Mouse (Mus musculus): ENCODE measurements around the gene Gm49366.
"Not testable (repeated sequence)": the region's sequence is repeated elsewhere in the genome, so short reads cannot be mapped to it uniquely, and the experiment has no call there.

The Gm49366 gene

DNA sequence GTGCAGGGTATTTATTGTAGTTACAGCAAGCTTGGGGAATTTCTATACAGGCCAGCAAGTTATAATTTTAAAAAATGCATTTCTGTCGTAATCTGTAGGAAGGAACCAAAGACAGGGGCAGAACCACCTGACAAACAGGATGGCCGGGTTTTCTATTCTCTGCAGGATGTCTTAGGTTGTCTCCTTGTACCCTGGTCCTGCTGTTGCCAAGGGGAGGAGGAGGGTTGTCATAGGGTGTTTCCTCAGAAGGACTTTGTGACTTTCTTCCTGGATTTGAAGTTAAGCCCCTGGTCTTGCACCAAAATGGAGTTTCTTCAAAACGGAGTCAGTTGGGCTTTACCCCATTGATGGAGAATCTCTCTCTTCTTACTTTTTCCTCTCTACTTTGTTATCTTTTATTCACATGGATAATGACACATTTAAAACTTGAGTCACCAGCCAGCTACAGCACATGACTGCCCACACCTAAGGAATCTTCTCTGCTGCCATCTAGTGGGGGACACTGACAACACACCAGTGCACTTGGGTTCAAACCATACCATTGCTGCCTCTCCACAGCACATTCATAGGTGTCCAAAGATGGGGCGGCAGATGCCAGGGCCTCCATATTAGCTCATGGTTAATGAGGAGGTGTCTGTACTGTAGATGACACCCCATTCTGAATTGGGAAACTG is 7.9 kb upstream of the Gm49366 start:
- in situ Hi-C loops (cut with MboI, MseI), result no loop called here

DNA sequence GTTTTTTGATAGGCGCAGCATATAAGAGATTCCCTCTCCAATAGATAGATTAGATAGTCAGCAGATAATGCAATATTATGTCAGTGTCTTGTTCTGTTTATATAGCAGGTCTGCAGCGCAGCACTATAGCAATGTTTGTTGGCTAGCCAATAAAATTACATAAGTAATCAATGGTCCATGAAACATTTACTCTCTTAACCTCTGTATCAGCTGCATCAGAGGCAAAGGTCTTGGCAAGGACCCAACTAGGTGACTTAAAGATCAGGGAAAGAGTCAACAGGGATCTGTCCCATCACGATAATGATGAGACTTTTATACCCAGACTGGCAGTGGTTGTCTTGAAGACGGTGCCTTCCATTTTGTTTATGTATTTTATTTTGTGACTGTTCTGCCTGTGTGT is 5.9 kb upstream of the Gm49366 start:
- in situ Hi-C loops (cut with MboI, MseI), result no loop called here

DNA sequence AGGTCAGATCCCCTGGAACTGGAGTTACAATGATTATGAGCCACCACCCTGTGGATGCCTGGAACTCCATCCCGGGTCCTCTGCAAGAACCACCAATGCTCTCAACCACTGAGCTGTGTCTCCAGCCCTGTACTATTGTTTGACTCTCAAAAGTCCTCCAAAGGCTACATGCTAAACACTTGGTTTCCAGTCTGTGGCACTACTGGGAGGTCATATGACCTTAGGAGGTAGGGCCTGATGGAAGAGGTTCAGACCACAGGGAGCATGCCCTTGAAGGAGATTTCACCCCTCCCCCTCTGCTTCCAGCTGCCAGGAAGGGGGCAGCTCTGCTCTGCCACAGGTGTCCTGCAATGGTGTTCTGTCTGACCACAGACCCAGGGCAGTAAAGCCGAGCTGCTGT is 5.4 kb upstream of the Gm49366 start:
- in situ Hi-C loops (cut with MboI, MseI), result not testable (repeated sequence)

DNA sequence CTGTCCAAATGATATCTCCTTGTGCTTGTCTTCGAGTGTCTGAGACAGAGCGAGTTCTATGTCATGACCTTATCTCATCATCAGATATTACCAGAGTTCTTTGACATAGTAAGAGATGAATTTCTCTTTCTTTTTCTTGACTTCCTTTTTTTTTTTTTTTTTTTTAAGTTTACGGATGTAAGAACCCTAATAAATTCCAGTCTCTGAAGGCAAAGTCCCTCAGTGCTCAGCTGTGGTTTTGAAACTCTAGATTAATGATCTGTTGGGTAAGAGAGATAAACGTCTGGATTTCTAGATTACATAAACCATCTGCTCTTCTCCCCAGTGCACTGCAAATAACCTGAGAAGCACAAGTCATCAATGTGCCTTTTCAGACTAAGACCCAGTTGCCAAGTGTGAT is 4.6 kb upstream of the Gm49366 start:
- in situ Hi-C loops (cut with MboI, MseI), result no loop called here

DNA sequence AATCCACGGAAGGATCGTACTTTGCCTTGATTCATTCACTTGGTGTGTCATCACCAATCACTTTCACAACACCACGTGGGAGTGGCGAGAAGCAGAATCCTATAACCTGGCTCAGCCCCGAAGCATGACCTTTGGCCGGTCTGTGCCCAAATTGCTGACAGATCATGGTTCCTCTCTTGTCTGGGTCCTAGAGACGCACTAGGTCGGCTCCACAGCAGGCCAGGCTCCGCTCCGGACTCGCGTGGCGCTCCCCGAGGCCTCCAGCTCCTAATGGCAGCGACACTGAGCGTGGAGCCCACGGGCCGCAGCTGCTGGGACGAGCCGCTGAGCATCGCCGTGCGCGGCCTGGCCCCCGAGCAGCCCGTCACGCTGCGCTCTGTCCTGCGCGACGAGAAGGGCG is 494 bp upstream of the Gm49366 start, which contains the start of gene Acot4:
TSS of gene Acot4 (plus strand) at position 139 of the 400 bp plus-strand sequence.
- in situ Hi-C loops (cut with MboI, MseI), result not testable (repeated sequence)

DNA sequence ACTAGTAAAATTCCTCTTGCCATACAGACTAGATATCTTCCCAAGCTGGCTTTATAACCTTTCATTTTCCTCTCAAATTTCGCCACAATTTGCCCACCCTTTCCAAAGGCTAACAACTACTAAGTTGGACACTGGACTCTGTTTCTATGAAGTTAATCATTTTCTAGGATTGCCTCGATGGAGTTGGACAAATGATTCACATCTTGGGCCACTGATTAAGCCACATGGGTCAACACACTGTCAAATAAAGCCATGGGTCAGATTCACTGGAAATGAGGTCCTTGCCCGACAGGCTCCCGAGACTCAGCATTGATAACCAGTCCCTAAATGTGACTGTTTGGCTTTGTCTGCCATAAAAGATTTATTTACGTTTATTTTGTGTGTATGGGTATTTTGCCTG is 3.5 kb downstream of the Gm49366 start:
- in situ Hi-C loops (cut with MboI, MseI), result loop anchor here (5.0 kb wide), 1 partner anchor 70 kb away; no protein-coding TSS in a partner anchor

DNA sequence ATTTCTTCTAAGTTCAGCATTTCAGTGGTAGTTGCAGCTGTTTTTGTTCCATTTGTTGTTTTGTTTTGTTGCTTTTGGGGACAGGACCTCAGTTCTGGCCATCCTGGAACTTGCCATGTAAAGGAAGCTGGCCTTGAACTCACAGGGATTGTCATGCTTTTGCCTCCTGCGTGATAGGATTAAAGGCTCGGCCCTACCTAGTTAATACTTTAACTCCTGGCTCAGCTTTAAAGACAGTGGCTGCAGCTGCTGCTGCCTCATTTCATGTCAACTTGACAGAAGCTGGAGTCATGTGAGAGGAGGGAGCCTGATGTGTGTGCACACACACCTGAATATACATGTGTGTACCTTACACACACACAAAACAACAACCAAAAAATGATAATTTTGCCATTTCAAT is 5.3 kb downstream of the Gm49366 start:
- in situ Hi-C loops (cut with MboI, MseI), result loop anchor here (5.0 kb wide), 1 partner anchor 72 kb away; no protein-coding TSS in a partner anchor

DNA sequence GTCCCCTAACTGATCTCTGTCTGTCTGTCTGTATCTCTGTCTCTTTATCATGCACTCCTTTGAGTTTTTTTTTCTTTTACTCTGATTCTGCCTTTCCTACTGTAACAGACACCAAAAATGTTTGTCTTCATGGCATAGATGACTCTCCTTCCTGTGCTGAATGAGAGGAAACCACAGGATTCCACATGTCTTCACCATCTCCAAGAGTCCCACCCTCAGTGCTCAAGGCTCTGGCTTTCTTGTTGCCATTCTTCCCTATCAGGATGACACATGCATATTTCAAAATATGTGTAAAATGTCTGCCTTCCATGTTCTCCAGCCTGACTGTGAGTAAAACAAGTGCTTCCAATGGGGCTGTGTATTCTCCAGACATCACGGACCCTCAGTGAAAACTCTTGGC is 8.2 kb downstream of the Gm49366 start:
- in situ Hi-C loops (cut with MboI, MseI), result no loop called here

DNA sequence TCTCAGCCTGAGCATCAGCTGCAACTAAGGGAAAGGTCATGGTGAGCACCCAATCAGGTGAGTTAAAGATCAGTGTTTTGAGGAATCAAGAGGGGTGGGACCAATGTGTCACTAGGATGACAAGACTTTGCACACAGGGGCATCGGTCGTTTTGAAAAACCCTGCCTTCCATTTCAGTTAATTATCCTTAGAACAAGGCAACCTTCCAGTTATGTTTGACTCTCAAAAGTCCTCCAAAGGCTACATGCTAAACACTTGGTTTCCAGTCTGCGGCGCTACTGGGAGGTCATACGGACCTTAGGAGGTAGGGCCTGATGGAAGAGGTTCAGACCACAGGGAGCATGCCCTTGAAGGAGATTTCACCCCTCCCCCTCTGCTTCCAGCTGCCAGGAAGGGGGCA is 12.0 kb downstream of the Gm49366 start:
- in situ Hi-C loops (cut with MboI, MseI), result loop anchor here in 1 of 2 experiments (25.0 kb wide), 1 partner anchor 938 kb away; no protein-coding TSS in a partner anchor

DNA sequence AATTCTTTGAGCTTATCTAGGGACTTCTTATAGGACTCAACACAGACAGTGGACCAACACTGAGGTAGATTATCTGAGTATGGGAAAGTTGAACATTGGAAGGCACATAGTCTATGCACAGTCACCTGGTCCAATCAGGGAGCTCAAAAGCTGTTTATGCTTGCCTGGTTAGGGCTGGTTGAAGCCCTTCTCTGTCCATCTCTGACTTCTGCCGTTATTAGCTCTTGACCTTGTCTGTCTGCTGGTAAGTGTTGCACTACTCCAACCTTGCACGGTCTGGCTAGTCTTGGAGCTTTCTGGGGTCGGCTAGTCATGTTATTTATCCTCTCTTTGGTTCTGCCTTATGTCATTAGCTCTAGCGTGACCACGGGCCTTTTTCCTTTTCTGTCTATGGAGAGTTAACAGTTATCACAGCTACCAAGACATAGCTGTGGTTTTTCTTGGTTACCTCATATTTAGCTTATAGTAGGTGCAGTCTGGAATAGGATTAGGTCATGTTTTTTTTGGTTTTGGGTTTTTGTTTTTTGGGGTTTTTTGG is 13.3 kb downstream of the Gm49366 start, which contains the start of gene Acot3:
TSS of gene Acot3 (plus strand) at position 208 of the 538 bp plus-strand sequence.
- in situ Hi-C loops (cut with MboI, MseI), result loop anchor here in 1 of 2 experiments (25.0 kb wide), 1 partner anchor 940 kb away; no protein-coding TSS in a partner anchor

DNA sequence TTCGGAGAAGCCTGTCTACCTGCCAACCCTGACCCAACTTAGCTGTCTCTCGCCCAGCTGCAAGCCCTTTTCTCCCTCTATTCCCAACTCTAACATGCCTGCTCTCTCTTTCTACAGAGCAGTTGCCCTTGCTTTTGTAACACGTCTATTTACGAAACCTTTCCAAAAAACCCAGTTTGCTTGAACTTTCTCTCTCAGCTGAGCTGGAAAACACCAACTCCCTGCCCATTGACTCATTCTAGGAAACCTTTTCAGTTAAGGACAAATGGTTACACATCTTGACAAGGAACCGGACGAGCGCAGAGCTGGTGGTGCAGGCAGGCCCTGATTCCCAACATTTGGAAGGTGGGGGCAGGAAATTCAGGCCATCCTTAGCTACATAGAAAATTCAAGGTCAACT is 13.9 kb downstream of the Gm49366 start:
- in situ Hi-C loops (cut with MboI, MseI), result loop anchor here in 1 of 2 experiments (25.0 kb wide), 1 partner anchor 940 kb away; no protein-coding TSS in a partner anchor

DNA sequence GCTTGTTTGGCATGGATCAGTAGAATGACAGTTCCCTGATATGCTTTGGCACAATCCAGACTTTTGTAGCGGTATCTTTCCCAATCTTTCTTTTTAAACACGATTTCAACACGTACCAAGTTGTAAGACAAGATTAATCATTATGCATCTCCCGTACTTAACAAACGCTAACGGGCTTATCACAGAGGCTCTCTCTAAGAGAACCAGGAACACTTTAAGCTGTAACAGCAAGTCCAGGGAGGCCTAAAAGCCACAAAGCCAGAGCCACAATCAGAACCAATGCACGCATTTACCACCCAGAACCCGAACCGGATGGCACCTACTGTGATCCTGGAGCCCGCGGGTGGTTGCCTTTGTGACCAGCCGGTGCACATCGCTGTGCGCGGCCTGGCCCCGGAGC is 14.4 kb downstream of the Gm49366 start:
- in situ Hi-C loops (cut with MboI, MseI), result loop anchor here in 1 of 2 experiments (25.0 kb wide), 1 partner anchor 941 kb away; no protein-coding TSS in a partner anchor

DNA sequence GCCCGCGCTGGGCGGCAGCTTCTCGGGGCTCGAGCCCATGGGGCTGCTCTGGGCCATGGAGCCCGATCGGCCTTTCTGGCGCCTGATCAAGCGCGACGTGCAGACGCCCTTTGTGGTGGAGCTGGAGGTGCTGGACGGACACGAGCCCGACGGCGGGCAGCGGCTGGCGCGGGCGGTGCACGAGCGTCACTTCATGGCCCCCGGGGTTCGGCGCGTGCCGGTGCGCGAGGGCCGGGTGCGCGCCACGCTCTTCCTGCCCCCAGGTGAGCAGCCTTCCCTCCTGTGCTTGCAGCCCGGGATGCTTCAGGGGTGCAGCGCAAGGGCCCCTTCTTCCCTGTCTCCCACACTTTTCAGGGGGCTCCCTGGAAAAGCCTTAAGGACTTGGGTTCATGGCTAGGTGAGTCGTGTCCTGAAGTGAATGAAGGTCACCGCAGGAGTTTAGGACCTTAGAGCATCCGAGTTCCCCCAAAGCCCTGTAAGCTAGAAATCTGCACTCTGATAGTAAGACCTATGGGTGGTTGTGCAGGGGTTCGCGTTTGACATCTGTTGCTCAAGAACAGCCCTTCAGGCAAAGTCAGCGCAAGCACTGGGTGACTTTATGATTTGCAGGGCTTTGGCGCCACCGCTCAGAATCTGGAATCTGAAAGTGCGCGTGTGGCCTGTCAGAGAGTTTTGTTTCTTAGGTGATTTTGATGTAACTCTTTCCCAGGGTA is 15.1 kb downstream of the Gm49366 start:
- in situ Hi-C loops (cut with MboI, MseI), result loop anchor here in 1 of 2 experiments (25.0 kb wide), 1 partner anchor 942 kb away; no protein-coding TSS in a partner anchor

DNA sequence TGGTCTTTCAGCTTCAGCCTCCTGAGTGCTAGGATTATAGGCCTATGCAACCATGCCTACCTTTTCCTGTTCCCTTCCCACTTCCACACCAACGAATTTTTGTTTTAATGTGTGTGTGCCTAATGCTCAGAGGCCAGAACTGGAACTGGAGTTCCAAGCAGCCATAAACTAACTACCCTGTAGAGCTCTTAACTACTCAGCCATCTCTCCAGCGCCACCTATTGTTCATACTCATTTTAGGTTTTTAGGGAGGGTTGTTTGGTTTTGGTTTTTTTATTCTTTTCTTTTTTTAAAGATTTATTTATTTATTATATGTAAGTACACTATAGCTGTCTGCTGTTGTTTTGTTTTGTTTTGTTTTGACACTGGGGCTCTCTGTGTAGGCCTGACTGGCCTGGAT is 22.2 kb downstream of the Gm49366 start:
- in situ Hi-C loops (cut with MboI, MseI), result loop anchor here in 1 of 2 experiments (25.0 kb wide), 1 partner anchor 949 kb away; no protein-coding TSS in a partner anchor

DNA sequence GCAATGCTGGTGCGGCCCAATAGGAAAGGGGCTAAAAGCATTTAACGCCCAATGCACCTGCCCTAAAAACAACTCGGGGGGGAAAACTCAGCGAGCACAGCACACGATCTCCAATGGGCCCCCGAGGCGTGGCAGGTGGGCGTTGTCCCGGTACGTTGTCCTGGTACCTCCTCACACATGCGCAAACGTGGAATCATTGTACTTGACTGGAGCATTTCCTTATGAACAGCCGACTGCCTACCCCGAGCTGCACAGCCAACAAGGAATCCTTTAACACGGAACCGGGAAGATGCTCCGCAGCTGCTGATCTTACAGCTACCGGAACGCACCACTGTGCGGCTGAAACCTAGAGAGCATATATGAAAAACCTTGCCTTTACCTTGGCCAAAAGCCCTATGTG is 23.6 kb downstream of the Gm49366 start:
- in situ Hi-C loops (cut with MboI, MseI), result loop anchor here in 1 of 2 experiments (25.0 kb wide), 1 partner anchor 950 kb away; no protein-coding TSS in a partner anchor

DNA sequence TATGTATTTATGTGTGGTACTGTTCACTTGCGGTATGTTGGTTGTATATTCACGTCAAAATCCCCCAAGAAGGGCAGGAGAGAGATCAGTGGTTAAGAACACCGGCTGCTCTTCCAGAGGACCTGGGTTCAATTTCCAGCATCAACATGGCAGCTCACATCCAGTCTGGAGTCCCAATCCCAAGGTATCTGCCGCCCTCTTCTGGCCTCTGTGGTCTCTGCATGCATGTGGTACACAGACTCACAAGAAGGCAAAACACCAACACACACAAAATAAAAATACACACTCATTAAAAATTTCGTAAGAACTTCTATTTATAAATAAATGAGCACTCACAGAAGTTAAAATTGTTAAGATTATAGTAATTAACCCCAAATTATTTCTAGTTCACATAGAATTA is 24.5 kb downstream of the Gm49366 start:
- in situ Hi-C loops (cut with MboI, MseI), result loop anchor here in 1 of 2 experiments (25.0 kb wide), 1 partner anchor 951 kb away; no protein-coding TSS in a partner anchor

DNA sequence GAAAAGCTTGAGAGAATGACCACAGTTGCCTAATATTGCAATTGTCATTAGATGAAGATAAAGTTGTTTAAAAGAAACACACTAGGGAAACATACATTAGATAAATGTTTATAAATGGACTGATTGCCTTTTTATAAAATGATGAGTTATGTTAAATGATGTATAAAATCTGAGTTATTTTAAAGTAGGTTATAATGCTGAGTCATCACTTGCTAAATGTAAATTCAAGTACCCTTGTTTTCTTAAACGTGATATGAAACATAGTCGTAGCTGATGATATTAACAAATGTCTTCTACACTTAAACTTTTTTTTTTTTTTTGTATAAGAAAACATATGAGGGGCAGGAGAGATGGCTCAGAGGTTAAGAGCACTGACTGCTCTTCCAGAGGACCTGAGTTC is 25.1 kb downstream of the Gm49366 start:
- in situ Hi-C loops (cut with MboI, MseI), result loop anchor here in 1 of 2 experiments (25.0 kb wide), 1 partner anchor 952 kb away; no protein-coding TSS in a partner anchor

DNA sequence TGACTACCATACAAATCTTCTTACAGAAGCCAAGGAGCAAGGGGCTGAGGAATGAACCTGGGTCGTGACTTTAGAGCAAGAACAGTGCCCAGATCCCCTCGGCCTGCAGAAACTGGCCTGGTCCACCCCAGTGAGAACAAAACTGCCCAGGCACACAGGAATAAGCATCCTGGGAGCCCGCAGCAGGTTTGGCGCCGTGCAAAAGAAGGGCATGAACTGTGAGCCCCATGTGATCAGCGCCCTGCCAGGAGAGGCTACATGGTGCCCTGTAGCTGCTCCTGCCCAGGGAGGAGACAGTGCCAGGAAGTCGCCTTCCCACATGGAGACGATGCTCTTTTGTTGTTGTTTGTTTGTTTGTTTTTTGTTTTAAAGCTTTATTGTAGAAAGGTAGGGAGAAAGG is 25.9 kb downstream of the Gm49366 start:
- in situ Hi-C loops (cut with MboI, MseI), result loop anchor here in 1 of 2 experiments (25.0 kb wide), 1 partner anchor 952 kb away; no protein-coding TSS in a partner anchor

DNA sequence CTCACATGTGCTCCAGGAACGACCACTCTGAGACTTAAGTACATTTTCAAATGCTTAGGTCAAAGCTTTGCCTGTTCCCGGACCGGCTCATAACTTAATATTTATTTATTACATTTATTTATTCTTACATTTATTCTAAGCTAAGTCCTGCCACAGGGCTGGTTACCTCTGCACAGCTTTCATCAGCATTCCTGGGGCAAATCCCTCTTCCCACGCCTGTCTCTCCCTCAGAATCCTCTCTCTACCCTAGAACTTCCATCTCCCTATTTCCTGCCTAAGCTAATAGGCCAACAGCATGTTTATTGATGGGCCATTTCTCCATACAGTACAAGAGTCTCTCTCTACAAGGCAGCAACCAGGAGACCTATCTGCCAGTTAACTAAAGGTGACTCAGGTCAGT is 29.0 kb downstream of the Gm49366 start:
- in situ Hi-C loops (cut with MboI, MseI), result loop anchor here in 1 of 2 experiments (25.0 kb wide), 1 partner anchor 955 kb away; no protein-coding TSS in a partner anchor

DNA sequence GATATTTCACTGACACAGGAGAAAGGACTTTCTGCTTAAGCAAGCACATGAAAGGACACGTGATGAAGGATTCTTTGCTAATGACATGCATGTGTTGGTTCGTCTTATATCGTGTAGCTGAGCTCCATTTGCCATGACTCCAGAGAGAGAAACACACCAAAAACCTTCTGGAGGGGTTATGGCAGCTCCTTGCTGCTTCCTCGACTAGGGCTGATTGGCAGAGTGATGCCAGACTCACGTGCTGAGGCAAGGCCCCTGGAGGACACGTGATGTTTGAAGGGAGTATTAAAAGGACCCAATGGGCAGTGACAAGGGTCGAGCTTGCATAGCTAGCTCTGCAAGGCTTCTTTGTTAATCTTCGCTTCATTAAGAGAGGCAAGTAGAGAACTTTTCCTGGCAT is 29.6 kb downstream of the Gm49366 start:
- in situ Hi-C loops (cut with MboI, MseI), result loop anchor here in 1 of 2 experiments (25.0 kb wide), 1 partner anchor 956 kb away; no protein-coding TSS in a partner anchor

DNA sequence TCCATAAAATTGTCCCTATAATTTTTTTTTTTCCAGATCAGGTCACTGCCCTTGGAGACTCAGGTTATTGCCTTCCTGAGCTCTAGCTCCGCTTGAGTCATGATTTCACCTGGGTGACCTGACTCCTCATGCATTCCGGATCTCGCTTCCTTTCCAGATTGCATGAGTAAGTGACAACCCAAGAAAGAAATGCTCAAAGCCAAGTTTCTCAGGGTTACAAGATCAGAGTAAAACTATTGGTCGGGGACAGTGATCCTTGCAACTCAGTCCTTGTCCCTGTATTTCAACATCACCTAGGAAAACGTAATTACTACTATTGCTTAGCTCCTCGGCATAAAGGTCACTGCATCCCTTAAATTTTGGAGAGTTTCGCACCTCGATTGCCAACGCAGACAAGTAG is 30.3 kb downstream of the Gm49366 start, which contains the start of gene Acot5:
TSS of gene Acot5 (plus strand) at position 340 of the 400 bp plus-strand sequence.
- in situ Hi-C loops (cut with MboI, MseI), result loop anchor here in 1 of 2 experiments (25.0 kb wide), 1 partner anchor 957 kb away; no protein-coding TSS in a partner anchor
